Mouse (Mus musculus) embryonic fibroblast, embryonic 13.5 days (primary cell): Measurements from ENCODE around the gene Fn3k.

Source experiments
- CTCF ChIP-seq: IDR thresholded peaks from 2 replicates; pipeline ENCODE4 v1.5.1; 2011; ENCODE audit warnings: mild to moderate bottlenecking, control low read depth, low read length, moderate library complexity, borderline replicate concordance; ENCODE audit not compliant: insufficient read depth
- POLR2A ChIP-seq: IDR thresholded peaks from 2 replicates; pipeline ENCODE4 v1.6.1; 2011; ENCODE audit warnings: low read depth, mild to moderate bottlenecking, control low read depth, low read length, moderate library complexity

GRCm38 (mm10) chr11:121414762-121415161, 20.0 kb upstream of the Fn3k start:
- TF ChIP-seq POLR2A = no peak
- TF ChIP-seq CTCF = no peak
